Mouse (Mus musculus): ENCODE measurements around the gene Sf3b1. TPM values are rescaled to one million over a fixed set of nuclear protein-coding genes. Genes with fewer than 3 reads are reported as not detected.
"Not testable (repeated sequence)": the region's sequence is repeated elsewhere in the genome, so short reads cannot be mapped to it uniquely, and the experiment has no call there.

The Sf3b1 gene
- polyA plus RNA-seq, 1 experiment from 2014 or later, result 282 TPM

DNA sequence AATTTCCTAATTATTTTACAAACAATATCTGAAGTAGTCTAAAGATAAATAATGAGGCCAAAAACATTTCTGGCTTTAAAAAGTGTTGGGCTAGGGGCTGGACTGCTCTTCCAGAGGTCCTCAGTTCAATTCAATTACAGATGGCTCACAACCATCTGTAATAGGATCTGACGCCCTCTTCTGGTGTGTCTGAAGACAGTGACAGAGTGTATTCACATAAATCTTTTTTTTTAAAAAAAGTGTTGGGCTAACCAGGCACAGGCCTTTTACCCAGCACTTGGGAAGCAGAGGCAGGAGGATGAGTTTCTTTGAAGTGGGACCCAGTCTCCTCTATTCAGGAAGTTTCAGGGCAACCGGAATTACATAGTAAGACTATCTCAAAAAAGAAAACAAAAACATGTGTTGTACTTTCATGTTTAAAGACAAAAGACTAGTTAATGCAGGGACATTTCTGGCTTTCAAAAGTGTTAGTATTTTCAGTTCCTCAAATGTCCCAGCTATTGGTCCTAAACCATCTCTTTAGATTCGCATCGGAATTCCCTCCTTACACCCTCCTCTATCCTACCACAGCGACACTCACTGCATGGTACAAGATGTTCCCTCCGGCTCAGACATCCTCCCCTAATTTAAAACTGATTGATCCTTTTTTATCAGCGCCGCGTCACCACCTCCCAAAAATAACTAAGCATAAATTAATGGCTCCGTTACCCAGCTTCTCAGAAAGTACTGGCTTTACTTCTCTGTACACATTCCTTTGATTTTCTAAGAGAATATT lies 1.4 kb downstream of the Sf3b1 start:
- Histone ChIP-seq H3K27ac (peak overlapping the region; percentile 100), H3K27me3 (ENCODE audit: low read depth, poor library complexity, severe bottlenecking) (no peaks in the 10 kb centered on the region), H3K4me1 (peaks cover 8% of the 10 kb centered on the region; the same call in 1 of the 2 replicates), H3K4me3 (peak overlapping the region; percentile 96), H3K9me3 (replicated peaks) (no peaks in the 10 kb centered on the region), H3K36me3 (peaks cover 34% of the 10 kb centered on the region)
- 21% methylated on average over 10 of the region's 10 CpGs for WGBS
- no peak for DNase-seq (ENCODE audit: low spot score)

DNA sequence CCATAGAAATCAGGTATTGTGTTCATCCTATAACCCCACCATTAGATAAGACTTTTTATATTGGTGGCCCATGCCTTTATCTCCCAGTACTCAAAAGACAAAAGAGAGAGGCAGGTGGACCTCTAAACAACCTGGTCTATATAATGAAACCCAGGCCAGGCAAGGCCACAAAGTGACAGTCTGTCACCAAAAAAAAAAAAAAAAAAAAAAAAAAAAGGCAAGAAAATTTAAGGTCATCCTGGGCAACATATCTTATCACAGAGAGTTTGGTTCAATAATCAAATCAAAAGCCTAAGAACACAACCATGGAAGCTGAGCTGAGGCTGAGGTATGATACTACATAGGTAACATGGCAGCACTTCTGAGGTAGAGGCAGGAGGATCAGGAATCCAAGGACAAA lies 5.4 kb downstream of the Sf3b1 start:
- H3K4me3 ChIP-seq, result no peak overlapping the region
- no peak overlapping the region for H3K27ac ChIP-seq
- peaks cover 5% of the 10 kb centered on the region; the same call in 1 of the 2 replicates for H3K4me1 ChIP-seq
- no peak for DNase-seq (ENCODE audit: low spot score)
- H3K9me3 ChIP-seq (replicated peaks), result no peaks in the 10 kb centered on the region
- H3K36me3 ChIP-seq, result peaks cover 61% of the 10 kb centered on the region
- no peaks in the 10 kb centered on the region for H3K27me3 ChIP-seq (ENCODE audit: low read depth, poor library complexity, severe bottlenecking)

GRCm38 (mm10) chr1:55012513-55012912 lies 14.8 kb downstream of the Sf3b1 start:
- 73% methylated on average over 3 of the region's 3 CpGs for WGBS
- peaks cover 99% of the 10 kb centered on the region for H3K36me3 ChIP-seq
- DNase-seq (ENCODE audit: low spot score), result no peak

GRCm38 (mm10) chr1:55008313-55008712 lies 19.0 kb downstream of the Sf3b1 start:
- not testable (repeated sequence) for H3K4me3 ChIP-seq; DNase-seq (ENCODE audit: low spot score); H3K27me3 ChIP-seq (ENCODE audit: low read depth, poor library complexity, severe bottlenecking); H3K4me1 ChIP-seq; H3K9me3 ChIP-seq (replicated peaks); H3K27ac ChIP-seq
- 99% methylated on average over 2 of the region's 2 CpGs for WGBS
- H3K36me3 ChIP-seq, result peaks cover 99% of the 10 kb centered on the region

More at GRCm38 (mm10) chr1:55012513-55012912, 14.8 kb downstream of the Sf3b1 start:
- Histone ChIP-seq H3K4me1 (no peaks in the 10 kb centered on the region), H3K9me3 (replicated peaks) (no peaks in the 10 kb centered on the region), H3K27me3 (ENCODE audit: low read depth, poor library complexity, severe bottlenecking) (no peaks in the 10 kb centered on the region), H3K4me3 (no peak overlapping the region), H3K27ac (no peak overlapping the region)

GRCm38 (mm10) chr1:54993581-54993980 lies 33.7 kb downstream of the Sf3b1 start:
- Histone ChIP-seq H3K4me3 (no peak overlapping the region), H3K27me3 (ENCODE audit: low read depth, poor library complexity, severe bottlenecking) (no peaks in the 10 kb centered on the region), H3K4me1 (no peaks in the 10 kb centered on the region), H3K36me3 (peaks cover 99% of the 10 kb centered on the region), H3K9me3 (replicated peaks) (no peaks in the 10 kb centered on the region), H3K27ac (no peak overlapping the region)
- no peak for DNase-seq (ENCODE audit: low spot score)
- 93% methylated on average over 5 of the region's 5 CpGs for WGBS

DNA sequence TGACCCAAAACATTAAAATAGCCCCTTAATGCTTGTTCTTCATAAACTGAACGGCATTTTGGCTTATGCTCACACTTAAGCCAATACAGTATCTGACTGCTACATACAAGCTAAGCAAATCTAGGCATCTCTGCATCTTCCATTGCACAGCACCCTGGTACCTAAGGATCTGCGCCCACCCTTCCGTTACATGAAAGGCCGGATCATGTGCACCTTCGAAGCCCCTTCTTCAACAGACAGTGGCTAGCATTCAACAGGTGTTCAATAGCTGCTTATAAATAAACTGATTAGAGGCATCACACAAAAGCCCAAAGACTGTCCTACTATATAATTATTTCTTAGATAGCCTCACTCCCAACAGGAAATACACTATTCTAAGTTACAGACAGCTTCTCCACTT lies 41.0 kb downstream of the Sf3b1 start:
- H3K27ac ChIP-seq, result no peak overlapping the region
- no peaks in the 10 kb centered on the region for H3K9me3 ChIP-seq (replicated peaks)
- WGBS, result 97% methylated on average over 5 of the region's 5 CpGs
- no peak for DNase-seq (ENCODE audit: low spot score)
- no peak overlapping the region for H3K4me3 ChIP-seq
- peaks cover 78% of the 10 kb centered on the region for H3K36me3 ChIP-seq
- no peaks in the 10 kb centered on the region for H3K4me1 ChIP-seq
- no peaks in the 10 kb centered on the region for H3K27me3 ChIP-seq (ENCODE audit: low read depth, poor library complexity, severe bottlenecking)

DNA sequence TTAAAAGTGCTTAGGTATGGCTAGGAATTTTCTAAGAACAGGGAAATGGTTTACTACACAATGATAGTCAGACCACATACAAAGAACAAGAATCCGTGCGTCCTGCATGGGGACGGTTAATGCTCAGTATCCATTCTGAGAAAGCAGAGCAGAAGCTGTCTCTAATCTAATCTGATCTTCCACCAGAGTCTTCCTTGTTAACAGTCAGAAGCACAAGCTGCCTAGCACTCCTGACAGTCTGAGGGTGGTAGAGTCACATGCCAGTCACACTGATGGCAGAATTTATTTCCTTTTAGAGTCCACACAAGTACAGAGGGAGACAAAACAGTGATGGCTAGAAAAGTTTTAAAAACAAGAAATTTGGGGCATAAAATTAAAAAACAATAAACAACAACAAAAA lies 41.5 kb downstream of the Sf3b1 start:
- Histone ChIP-seq H3K4me3 (no peak overlapping the region), H3K27ac (no peak overlapping the region), H3K36me3 (peaks cover 74% of the 10 kb centered on the region), H3K4me1 (no peaks in the 10 kb centered on the region), H3K27me3 (ENCODE audit: low read depth, poor library complexity, severe bottlenecking) (no peaks in the 10 kb centered on the region), H3K9me3 (replicated peaks) (no peaks in the 10 kb centered on the region)
- no peak for DNase-seq (ENCODE audit: low spot score)
- 93% methylated on average over 3 of the region's 3 CpGs for whole genome bisulfite sequencing

DNA sequence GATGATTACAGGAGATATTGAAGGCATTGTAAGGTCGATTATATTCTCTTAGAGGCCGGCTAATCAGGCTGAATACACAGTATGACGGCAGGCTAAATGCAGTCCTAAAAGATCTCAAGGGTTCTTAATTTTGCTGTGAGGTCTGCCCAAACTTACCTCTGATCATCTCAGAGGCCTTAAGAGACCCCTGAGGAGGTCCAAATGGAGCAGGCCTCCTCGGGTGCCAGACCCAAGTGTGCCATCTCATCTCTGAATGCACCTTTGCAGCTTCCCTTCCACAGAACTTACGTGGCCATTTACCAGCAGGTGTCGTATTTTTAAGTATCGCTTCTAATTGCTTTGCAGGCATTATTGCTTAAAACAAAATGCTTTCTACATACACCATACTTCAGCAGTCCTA lies 43.1 kb downstream of the Sf3b1 start:
- Histone ChIP-seq H3K27me3 (ENCODE audit: low read depth, poor library complexity, severe bottlenecking) (no peaks in the 10 kb centered on the region), H3K27ac (no peak overlapping the region), H3K4me1 (no peaks in the 10 kb centered on the region), H3K36me3 (peaks cover 57% of the 10 kb centered on the region), H3K4me3 (no peak overlapping the region), H3K9me3 (replicated peaks) (no peaks in the 10 kb centered on the region)
- 90% methylated on average over 7 of the region's 7 CpGs for WGBS
- DNase-seq (ENCODE audit: low spot score), result no peak

DNA sequence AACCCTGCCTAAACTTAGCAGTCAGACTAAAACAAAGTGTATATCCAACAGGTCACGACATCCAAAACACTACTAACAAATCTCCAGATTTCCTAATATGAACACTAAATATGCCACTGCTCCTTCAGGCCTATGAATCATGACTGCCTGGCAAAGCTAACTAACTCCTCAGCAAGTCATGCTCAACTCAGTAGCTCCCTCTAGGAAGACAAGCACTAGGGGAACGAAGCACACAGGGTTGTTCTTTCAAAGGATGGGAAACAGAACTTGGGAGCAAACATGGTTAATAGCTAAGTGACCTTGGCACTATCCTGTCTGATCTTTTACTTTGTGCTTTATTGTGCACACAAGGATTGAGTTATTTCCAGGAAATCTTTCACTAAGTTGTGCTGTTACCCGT lies 43.9 kb downstream of the Sf3b1 start:
- H3K27me3 ChIP-seq (ENCODE audit: low read depth, poor library complexity, severe bottlenecking), result no peaks in the 10 kb centered on the region
- H3K9me3 ChIP-seq (replicated peaks), result no peaks in the 10 kb centered on the region
- peaks cover 52% of the 10 kb centered on the region for H3K36me3 ChIP-seq

DNA sequence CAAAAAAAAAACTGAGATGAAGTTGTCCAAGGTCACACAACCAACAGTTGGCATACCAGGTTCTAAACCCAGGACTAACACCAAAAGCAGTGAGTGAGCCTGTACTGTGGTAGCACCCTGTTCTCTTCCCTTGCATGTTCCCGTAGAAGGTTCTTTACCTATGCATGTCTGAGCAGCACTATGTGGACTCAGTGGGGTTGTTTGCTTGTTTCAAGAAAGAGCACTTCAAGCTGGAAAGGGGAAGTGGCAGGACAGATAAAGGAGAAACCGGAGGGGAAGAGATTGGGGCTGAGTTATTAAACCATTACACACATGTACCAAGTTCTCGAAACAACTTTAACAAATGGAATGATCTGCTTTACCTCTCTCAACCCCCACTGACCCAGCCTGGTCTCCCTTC lies 44.6 kb downstream of the Sf3b1 start:
- Histone ChIP-seq H3K9me3 (replicated peaks) (no peaks in the 10 kb centered on the region), H3K27me3 (ENCODE audit: low read depth, poor library complexity, severe bottlenecking) (no peaks in the 10 kb centered on the region), H3K36me3 (peaks cover 45% of the 10 kb centered on the region), H3K4me1 (no peaks in the 10 kb centered on the region), H3K4me3 (no peak overlapping the region), H3K27ac (no peak overlapping the region)
- WGBS, result 94% methylated on average over 3 of the region's 3 CpGs
- no peak for DNase-seq (ENCODE audit: low spot score)

More for the DNA sequence above, 43.9 kb downstream of the Sf3b1 start:
- Histone ChIP-seq H3K27ac (no peak overlapping the region), H3K4me1 (no peaks in the 10 kb centered on the region), H3K4me3 (no peak overlapping the region)
- WGBS, result 67% methylated on average over 3 of the region's 3 CpGs
- no peak for DNase-seq (ENCODE audit: low spot score)

GRCm38 (mm10) chr1:54979226-54979984 lies 47.9 kb downstream of the Sf3b1 start:
- no peaks in the 10 kb centered on the region for H3K4me1 ChIP-seq
- DNase-seq (ENCODE audit: low spot score), result no peak
- 67% methylated on average over 1 of the region's 1 CpGs for WGBS

GRCm38 (mm10) chr1:54971687-54972404 lies 55.4 kb downstream of the Sf3b1 start:
- Histone ChIP-seq H3K4me1 (peaks cover 28% of the 10 kb centered on the region), H3K4me3 (no peak overlapping the region), H3K27me3 (ENCODE audit: low read depth, poor library complexity, severe bottlenecking) (no peaks in the 10 kb centered on the region), H3K27ac (peak overlapping the region; percentile 76), H3K36me3 (0 out of 2 replicates have a peak, but pooled peaks cover 2% of the 10 kb centered on the region), H3K9me3 (replicated peaks) (no peaks in the 10 kb centered on the region)
- DNase-seq (ENCODE audit: low spot score), result peak; percentile 69
- 70% methylated on average over 5 of the region's 5 CpGs for WGBS

More at GRCm38 (mm10) chr1:54979226-54979984, 47.9 kb downstream of the Sf3b1 start:
- no peaks in the 10 kb centered on the region for H3K9me3 ChIP-seq (replicated peaks)
- H3K36me3 ChIP-seq, result peaks cover 12% of the 10 kb centered on the region
- H3K27me3 ChIP-seq (ENCODE audit: low read depth, poor library complexity, severe bottlenecking), result no peaks in the 10 kb centered on the region
- no peak overlapping the region for H3K4me3 ChIP-seq
- H3K27ac ChIP-seq, result no peak overlapping the region

GRCm38 (mm10) chr1:54966858-54967257 lies 60.4 kb downstream of the Sf3b1 start:
- DNase-seq (ENCODE audit: low spot score), result no peak
- no peak overlapping the region for H3K4me3 ChIP-seq
- H3K4me1 ChIP-seq, result peaks cover 40% of the 10 kb centered on the region
- H3K36me3 ChIP-seq, result 0 out of 2 replicates have a peak, but pooled peaks cover 2% of the 10 kb centered on the region
- H3K27me3 ChIP-seq (ENCODE audit: low read depth, poor library complexity, severe bottlenecking), result no peaks in the 10 kb centered on the region
- 98% methylated on average over 3 of the region's 3 CpGs for WGBS
- H3K27ac ChIP-seq, result no peak overlapping the region
- no peaks in the 10 kb centered on the region for H3K9me3 ChIP-seq (replicated peaks)

Measured in limb, embryonic 10.5 days (tissue).